Mouse (Mus musculus) kidney, embryonic 16.5 days (tissue): ENCODE results near the gene Aipl1. TPM values are rescaled to one million over a fixed set of nuclear protein-coding genes. Genes with fewer than 3 reads are reported as not detected.
A peak's percentile ranks its signal among the peaks of the same experiment; 100 is the strongest.

Source experiments
- ATAC-seq: fragments of 200-750 bp; cut with Nextera tagmentation; 2 replicates; pipeline ENCODE4 v1.8.0; 2017; ENCODE audit warnings: moderate TSS enrichment; ENCODE audit not compliant: low FRiP score, low TSS enrichment
- H3K27ac ChIP-seq: fragments of 300-500 bp; sonication (generic); 2 replicates; pipeline ENCODE4 v1.5.1; 2014; ENCODE audit warnings: low read length
- H3K27me3 ChIP-seq: fragments of 300-500 bp; sonication (generic); 2 replicates; pipeline ENCODE4 v1.6.1; 2014; ENCODE audit warnings: low read length, control low read depth, mixed read lengths; ENCODE audit not compliant: insufficient read depth
- H3K36me3 ChIP-seq: fragments of 300-500 bp; sonication (generic); 2 replicates; pipeline ENCODE4 v1.6.1; 2014; ENCODE audit warnings: low read length, control low read depth, mixed read lengths; ENCODE audit not compliant: insufficient read depth
- H3K4me1 ChIP-seq: fragments of 300-500 bp; sonication (generic); 2 replicates; pipeline ENCODE4 v1.6.1; 2014; ENCODE audit warnings: low read length, control low read depth, mixed read lengths; ENCODE audit not compliant: insufficient read depth
- H3K4me2 ChIP-seq: fragments of 300-500 bp; sonication (generic); replicated peaks from 2 replicates; pipeline ENCODE4 v1.6.1; 2014; ENCODE audit warnings: low read depth, low read length
- H3K4me3 ChIP-seq: fragments of 300-500 bp; sonication (generic); 2 replicates; pipeline ENCODE4 v1.5.1; 2014; ENCODE audit warnings: mild to moderate bottlenecking, low read length
- H3K9ac ChIP-seq: fragments of 300-500 bp; sonication (generic); replicated peaks from 2 replicates; pipeline ENCODE4 v1.6.1; 2014; ENCODE audit warnings: low read length
- H3K9me3 ChIP-seq: fragments of 300-500 bp; sonication (generic); 2 replicates; pipeline ENCODE4 v1.6.1; 2016; ENCODE audit warnings: low read length, control low read depth
- WGBS: fragments of 180-500 bp; shearing (Covaris S2); extraction: QIAGEN DNeasy Blood & Tissue Kit; methylation state at CpG from one replicate; pipeline ENCODE4 v1.1.7; 2014; 5-methylcytosine and 5-hydroxymethylcytosine counted together
- polyA plus RNA-seq: library from polyadenylated mRNA; unstranded; fragments of >200 nt; fragmentation: Nextera tagmentation; extraction: Ambion mirVana; gene quantifications from 2 replicates; pipeline ENCODE4 v1.2.1, GENCODE M21; 2015

Aipl1 gene
- polyA plus RNA-seq, result 0.30 and 0.39 TPM in 2 replicates

DNA sequence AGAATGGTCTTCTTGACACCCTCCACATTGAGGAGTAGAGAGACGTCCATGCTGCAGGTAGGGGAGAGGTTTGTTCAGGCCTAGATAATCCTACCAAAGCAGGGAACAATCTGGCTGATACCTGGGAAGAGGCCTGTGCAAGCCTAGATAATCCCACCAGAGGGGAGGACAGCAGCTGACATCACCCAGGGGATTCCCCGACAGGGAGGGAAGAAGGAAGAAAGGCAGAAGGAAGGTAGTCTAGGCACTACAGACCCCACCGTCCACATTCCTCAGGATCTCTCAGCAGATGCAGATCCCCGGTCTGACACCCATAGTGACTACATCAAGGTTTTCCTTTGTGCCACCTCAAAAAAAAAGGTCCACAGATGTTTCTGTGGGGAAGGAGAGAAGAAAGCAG lies at the start of gene Aipl1:
TSS of gene Aipl1 (minus strand) at position 101 of the 400 bp plus-strand sequence.
- Histone ChIP-seq H3K9me3 (no peaks in the 10 kb centered on the region), H3K4me3 (no peak within 1 kb of the TSS), H3K27ac (no peak within 1 kb of the TSS), H3K4me2 (no peak within 1 kb of the TSS), H3K9ac (no peak within 1 kb of the TSS; the same call in 1 of the 2 replicates), H3K36me3 (no peaks in the 10 kb centered on the region), H3K27me3 (peaks cover 5% of the 10 kb centered on the region; the same call in 1 of the 2 replicates), H3K4me1 (peaks cover 14% of the 10 kb centered on the region)
- ATAC-seq, result no peak
- 74% methylated on average over 4 of the region's 4 CpGs for WGBS

GRCm38 (mm10) chr11:72086251-72087046 lies 49.1 kb upstream of the Aipl1 start:
- Histone ChIP-seq H3K27me3 (no peaks in the 10 kb centered on the region), H3K4me3 (no peak overlapping the region), H3K4me1 (no peaks in the 10 kb centered on the region; the same call in 1 of the 2 replicates), H3K9me3 (no peaks in the 10 kb centered on the region), H3K36me3 (no peaks in the 10 kb centered on the region), H3K27ac (no peak overlapping the region), H3K9ac (no peak overlapping the region), H3K4me2 (no peak overlapping the region)
- ATAC-seq, result no peak
- 34% methylated on average over 11 of the region's 11 CpGs for WGBS

- H3K4me1 ChIP-seq, result no peaks in the 10 kb centered on the region; the same call in 1 of the 2 replicates
- no peaks in the 10 kb centered on the region for H3K9me3 ChIP-seq
- no peak overlapping the region for H3K9ac ChIP-seq
- H3K36me3 ChIP-seq, result no peaks in the 10 kb centered on the region
- H3K4me3 ChIP-seq, result no peak overlapping the region
- no peak for ATAC-seq
- WGBS, result 95% methylated on average over 15 of the region's 15 CpGs
- no peaks in the 10 kb centered on the region for H3K27me3 ChIP-seq
- no peak overlapping the region for H3K4me2 ChIP-seq
- H3K27ac ChIP-seq, result no peak overlapping the region
Observed at GRCm38 (mm10) chr11:72084337-72084736, 47.0 kb upstream of the Aipl1 start.

DNA sequence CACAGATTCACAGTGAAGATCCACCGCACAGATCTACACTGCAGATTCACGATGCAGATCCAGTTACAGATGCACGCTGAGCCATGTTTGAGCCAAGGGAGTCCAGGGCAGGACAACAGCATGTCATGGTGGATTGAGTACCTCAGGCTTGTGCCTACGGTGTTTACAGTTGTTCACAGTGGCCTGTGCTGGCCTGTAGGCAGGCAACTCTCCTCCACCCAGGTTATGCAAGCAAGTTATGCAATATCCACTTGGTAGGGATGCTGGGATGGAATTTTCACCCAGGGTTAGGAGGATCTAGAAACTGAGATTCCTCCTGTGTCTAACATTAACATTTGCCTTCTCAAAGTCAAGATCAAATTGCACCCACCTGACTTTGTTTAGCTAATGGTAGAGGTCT lies 45.3 kb upstream of the Aipl1 start:
- H3K4me1 ChIP-seq, result no peaks in the 10 kb centered on the region; the same call in 1 of the 2 replicates
- no peak overlapping the region for H3K4me3 ChIP-seq
- H3K36me3 ChIP-seq, result no peaks in the 10 kb centered on the region
- WGBS, result 70% methylated on average over 4 of the region's 4 CpGs
- no peak overlapping the region for H3K27ac ChIP-seq
- H3K9ac ChIP-seq, result no peak overlapping the region
- ATAC-seq, result no peak
- no peaks in the 10 kb centered on the region for H3K9me3 ChIP-seq
- H3K4me2 ChIP-seq, result no peak overlapping the region
- no peaks in the 10 kb centered on the region for H3K27me3 ChIP-seq

DNA sequence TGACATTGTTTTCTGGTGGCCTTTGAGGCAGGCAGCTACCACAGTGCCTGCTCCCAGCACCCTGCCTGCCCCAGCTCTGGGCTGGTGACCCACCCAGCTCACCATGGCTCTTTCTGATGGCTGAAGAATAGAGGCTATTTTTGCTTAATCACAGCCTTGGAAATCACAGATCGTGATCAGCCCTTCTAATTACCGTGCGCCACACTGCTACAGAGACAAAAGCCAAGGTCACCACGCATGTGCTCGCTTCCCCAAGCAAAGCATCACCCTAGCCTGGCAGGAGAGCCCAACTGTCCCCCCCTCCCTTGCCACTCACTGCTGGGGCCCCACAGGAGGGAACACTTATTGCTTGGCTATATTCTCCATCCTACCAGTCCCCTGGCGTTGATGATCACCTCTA lies 43.2 kb upstream of the Aipl1 start:
- Histone ChIP-seq H3K36me3 (no peaks in the 10 kb centered on the region), H3K4me3 (no peak overlapping the region), H3K27ac (no peak overlapping the region), H3K9me3 (no peaks in the 10 kb centered on the region), H3K27me3 (no peaks in the 10 kb centered on the region), H3K9ac (no peak overlapping the region), H3K4me2 (no peak overlapping the region), H3K4me1 (no peaks in the 10 kb centered on the region)
- ATAC-seq, result no peak
- 86% methylated on average over 6 of the region's 6 CpGs for WGBS

- H3K27ac ChIP-seq, result no peak overlapping the region
- no peaks in the 10 kb centered on the region for H3K9me3 ChIP-seq
- H3K27me3 ChIP-seq, result no peaks in the 10 kb centered on the region
- H3K4me2 ChIP-seq, result no peak overlapping the region
- 54% methylated on average over 4 of the region's 4 CpGs for WGBS
- no peaks in the 10 kb centered on the region for H3K4me1 ChIP-seq
- no peak overlapping the region for H3K9ac ChIP-seq
- H3K36me3 ChIP-seq, result no peaks in the 10 kb centered on the region
- ATAC-seq, result no peak
- no peak overlapping the region for H3K4me3 ChIP-seq
Observed at GRCm38 (mm10) chr11:72078647-72079046, 41.3 kb upstream of the Aipl1 start.

GRCm38 (mm10) chr11:72078056-72078455 lies 40.7 kb upstream of the Aipl1 start:
- Histone ChIP-seq H3K9ac (no peak overlapping the region), H3K4me3 (no peak overlapping the region), H3K27ac (no peak overlapping the region), H3K4me1 (no peaks in the 10 kb centered on the region), H3K36me3 (no peaks in the 10 kb centered on the region), H3K27me3 (no peaks in the 10 kb centered on the region), H3K9me3 (no peaks in the 10 kb centered on the region), H3K4me2 (no peak overlapping the region)
- no peak for ATAC-seq
- WGBS, result 35% methylated on average over 3 of the region's 3 CpGs

DNA sequence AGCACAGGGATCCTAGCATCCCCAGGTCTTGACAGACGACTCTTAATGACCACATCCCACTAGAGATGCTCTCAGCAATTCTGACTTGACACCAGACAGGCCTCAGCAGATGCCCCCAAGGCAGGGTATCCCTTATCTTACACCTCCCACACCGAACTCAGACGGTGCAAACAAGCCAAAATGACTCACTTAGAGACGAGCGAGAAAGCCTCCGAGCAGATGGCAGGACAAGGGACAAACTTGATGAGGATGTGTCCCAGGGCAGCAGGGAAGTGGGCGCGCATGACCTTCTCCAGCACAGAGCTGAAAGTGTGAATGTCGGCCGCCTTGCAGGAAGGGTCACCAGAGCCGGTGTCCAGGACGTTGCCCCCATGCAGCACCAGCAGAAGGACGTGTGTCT lies 36.9 kb upstream of the Aipl1 start:
- Histone ChIP-seq H3K4me3 (no peak overlapping the region), H3K4me2 (no peak overlapping the region), H3K36me3 (no peaks in the 10 kb centered on the region), H3K9ac (no peak overlapping the region), H3K27ac (no peak overlapping the region), H3K9me3 (no peaks in the 10 kb centered on the region), H3K27me3 (peaks cover 8% of the 10 kb centered on the region; the same call in 1 of the 2 replicates), H3K4me1 (no peaks in the 10 kb centered on the region)
- no peak for ATAC-seq
- 68% methylated on average over 13 of the region's 13 CpGs for WGBS

- no peak overlapping the region for H3K27ac ChIP-seq
Observed at GRCm38 (mm10) chr11:72072331-72072905, 35.1 kb upstream of the Aipl1 start.

DNA sequence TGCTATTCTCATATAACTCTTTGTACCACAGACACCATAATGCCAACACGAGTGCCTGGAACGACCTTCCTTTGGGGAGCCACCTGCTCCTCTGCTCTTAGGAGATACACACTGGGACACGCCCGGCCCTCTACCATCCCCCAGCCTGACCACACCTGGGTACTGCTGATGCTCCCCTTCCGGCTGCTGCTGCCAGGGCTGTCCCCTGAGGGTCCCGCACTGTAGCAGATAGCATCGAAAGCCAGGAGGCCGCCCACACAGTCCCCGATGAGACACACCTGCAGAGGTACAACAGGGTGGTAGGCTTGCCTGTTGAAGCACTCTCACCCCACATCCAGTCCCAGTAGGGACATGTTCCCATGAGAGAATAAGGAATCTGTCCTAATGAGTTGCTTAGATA lies 33.4 kb upstream of the Aipl1 start:
- Histone ChIP-seq H3K27me3 (peaks cover 8% of the 10 kb centered on the region; the same call in 1 of the 2 replicates), H3K4me3 (no peak overlapping the region), H3K4me1 (no peaks in the 10 kb centered on the region), H3K4me2 (no peak overlapping the region), H3K27ac (no peak overlapping the region), H3K9me3 (no peaks in the 10 kb centered on the region), H3K36me3 (no peaks in the 10 kb centered on the region), H3K9ac (no peak overlapping the region)
- no peak for ATAC-seq
- 81% methylated on average over 9 of the region's 9 CpGs for WGBS

More at GRCm38 (mm10) chr11:72072331-72072905, 35.1 kb upstream of the Aipl1 start:
- H3K4me2 ChIP-seq, result no peak overlapping the region
- peak; percentile 46; the same call in 1 of the 2 replicates for ATAC-seq
- no peaks in the 10 kb centered on the region for H3K36me3 ChIP-seq
- H3K4me3 ChIP-seq, result no peak overlapping the region
- no peak overlapping the region for H3K9ac ChIP-seq
- H3K27me3 ChIP-seq, result peaks cover 8% of the 10 kb centered on the region; the same call in 1 of the 2 replicates
- H3K4me1 ChIP-seq, result no peaks in the 10 kb centered on the region
- no peaks in the 10 kb centered on the region for H3K9me3 ChIP-seq
- WGBS, result 14% methylated on average over 6 of the region's 6 CpGs
